18 mouse cellular contexts compared by ENCODE assay signal in the genomic region with DNA sequence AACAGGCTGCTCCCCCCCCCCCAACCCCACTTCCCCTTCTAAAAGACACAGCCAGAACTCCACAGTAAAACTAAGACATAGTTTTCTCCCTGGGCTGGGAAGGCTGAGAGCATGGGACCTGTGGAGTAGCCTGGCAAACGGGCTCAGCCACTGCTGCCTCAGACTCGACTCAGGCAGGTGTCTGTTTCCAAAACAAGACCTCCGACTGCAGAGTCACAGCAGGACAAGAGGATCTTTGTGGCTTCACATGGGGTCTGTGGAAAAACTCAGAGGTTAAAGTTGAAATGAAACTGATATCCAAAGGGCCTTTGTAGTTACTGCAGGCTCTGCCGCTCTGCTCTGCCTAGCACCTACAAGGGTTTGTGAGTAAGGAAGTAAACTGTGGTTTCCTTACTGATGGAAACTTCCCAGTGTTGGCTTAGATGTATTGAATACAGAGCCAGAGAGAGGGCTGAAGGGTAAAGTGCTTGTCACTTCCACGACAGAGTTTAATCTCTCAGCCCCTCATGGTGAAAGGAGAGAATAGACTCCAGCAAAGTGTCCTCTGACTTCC. TPM values are rescaled to one million over a fixed set of nuclear protein-coding genes. Genes with fewer than 3 reads are reported as not detected.
DNase-seq lines count a peak whose midpoint lies in the region; ATAC-seq and TF ChIP-seq lines count a peak whose summit lies in the region.
"Had no signal": no experiment of that assay in that cellular context is flagged by ENCODE, and none has a peak within 500 bp of the region (broad histone marks: within the 10 kb centered on the region; RNA-seq: fewer than 3 reads in every experiment).

No protein-coding gene starts in this region.

- no peak for TF ChIP-seq CTCF in small intestine, adult 2 months (IDR thresholded peaks at IDR 0.05; ENCODE audit: extremely low read depth, insufficient read length, insufficient replicate concordance, low read depth, low read length)

- H3K9me3 ChIP-seq in embryonic facial prominence, embryonic 12.5 days: 0 out of 2 replicates have a peak, but pooled peaks cover 3% of the 10 kb centered on the region
- H3K9me3 ChIP-seq: heart, embryonic 10.5 days; neural tube, embryonic 13.5 days had no signal

- no peak for ATAC-seq in embryonic facial prominence, embryonic 12.5 days (ENCODE audit: insufficient number of reproducible peaks, insufficient read depth, low FRiP score, low TSS enrichment)
- ATAC-seq in erythroblast, adult 5-6 weeks (replicated peaks; ENCODE audit: low FRiP score, poor library complexity, severe bottlenecking): no peak

- TF ChIP-seq POLR2A in small intestine, adult 2 months (IDR thresholded peaks at IDR 0.05; ENCODE audit: low read depth, low read length): no peak

- 11% methylated on average over 5 of the region's 5 CpGs for WGBS in embryonic facial prominence, embryonic 12.5 days
- WGBS in small intestine, adult 2 months: 64% methylated on average over 5 of the region's 5 CpGs

- H3K27ac ChIP-seq in embryonic facial prominence, embryonic 12.5 days: peak overlapping the region; percentile 8; the same call in 1 of the 2 replicates
- H3K27ac ChIP-seq in small intestine, adult 2 months (ENCODE audit: insufficient read depth, low read depth, low read length): peak overlapping the region; percentile 6; the same call in 1 of the 2 replicates
- H3K27ac ChIP-seq: heart, embryonic 10.5 days; hindbrain, embryonic 14.5 days; kidney, postnatal 0 days; neural tube, embryonic 13.5 days had no signal

- H3K4me2 ChIP-seq in embryonic facial prominence, embryonic 12.5 days (replicated peaks): no peak overlapping the region
- H3K4me2 ChIP-seq: hindbrain, embryonic 14.5 days; midbrain, embryonic 11.5 days; neural tube, embryonic 13.5 days had no signal

- H3K9ac ChIP-seq in embryonic facial prominence, embryonic 12.5 days: no peak overlapping the region
- H3K9ac ChIP-seq: hindbrain, embryonic 14.5 days; neural tube, embryonic 13.5 days had no signal

- H3K27me3 ChIP-seq in embryonic facial prominence, embryonic 12.5 days: no peaks in the 10 kb centered on the region
- H3K27me3 ChIP-seq in small intestine, adult 2 months (ENCODE audit: control insufficient read depth, insufficient read depth, low read length): no peaks in the 10 kb centered on the region
- H3K27me3 ChIP-seq: neural tube, embryonic 13.5 days had no signal

- no peaks in the 10 kb centered on the region for H3K36me3 ChIP-seq in embryonic facial prominence, embryonic 12.5 days
- H3K36me3 ChIP-seq in small intestine, adult 2 months (ENCODE audit: control insufficient read depth, insufficient read depth, low read length): no peaks in the 10 kb centered on the region
- H3K36me3 ChIP-seq: heart, embryonic 10.5 days; neural tube, embryonic 13.5 days had no signal

- peak; percentile 15 for DNase-seq in embryo, embryonic 10.5 days (ENCODE audit: low spot score)
- DNase-seq in embryo, embryonic 10 days (ENCODE audit: low spot score): no peak
- peak; percentile 54 for DNase-seq in CD4-positive, CD25-positive, alpha-beta regulatory T cell, adult 2 months (ENCODE audit: low read depth, low spot score)
- DNase-seq in ovary, adult 18-20 months (ENCODE audit: low spot score): no peak
- DNase-seq in retina, postnatal 1 day: no peak
- DNase-seq: adrenal gland, postnatal 10 days; cerebellum, adult 2 months; lung, adult 18-20 months; right cerebral cortex, postnatal 25 days had no signal

- no peak overlapping the region for H3K4me3 ChIP-seq in embryonic facial prominence, embryonic 12.5 days
- H3K4me3 ChIP-seq in small intestine, adult 2 months (ENCODE audit: low read depth, low read length): no peak overlapping the region
- H3K4me3 ChIP-seq: erythroblast, embryonic 14.5 days; heart, embryonic 10.5 days; neural tube, embryonic 13.5 days had no signal

- H3K4me1 ChIP-seq in embryonic facial prominence, embryonic 12.5 days: peaks cover 14% of the 10 kb centered on the region
- H3K4me1 ChIP-seq in small intestine, adult 2 months (ENCODE audit: control insufficient read depth, insufficient read depth, insufficient read length, low read length): peaks cover 6% of the 10 kb centered on the region; the same call in 1 of the 2 replicates
- H3K4me1 ChIP-seq: heart, embryonic 10.5 days; neural tube, embryonic 13.5 days had no signal

RNA-seq across cellular contexts. Expression of a gene that starts 25.0 kb away (rescaled TPM):
- 32.8 and 41.7 TPM in 2 replicates for polyA plus RNA-seq in embryonic facial prominence, embryonic 12.5 days (2016; fragmentation: Nextera tagmentation; extraction: Ambion mirVana)
- polyA plus RNA-seq in small intestine, adult 2 months (2012; rRNA removed): 30.3 and 44.9 TPM in 2 replicates
- total RNA-seq in erythroblast, adult 5-6 weeks (2015; ENCODE audit: low replicate concordance): 2.1 and 6.9 TPM in 2 replicates
- total RNA-seq in erythroblast, adult 5-6 weeks (2017; ENCODE audit: low replicate concordance): 5.3 and 7.2 TPM in 2 replicates

Comparison
In these comparisons a context has a peak if more than half of its experiments do, and no peak if none do; other contexts are left out.
1. DNase-seq: peak in embryo, embryonic 10.5 days (single experiment) and CD4-positive, CD25-positive, alpha-beta regulatory T cell, adult 2 months (single experiment); none in embryo, embryonic 10 days (single experiment), ovary, adult 18-20 months (single experiment) and retina, postnatal 1 day (single experiment).